Mouse (Mus musculus) G1E (cell line): ENCODE results near the gene Vmn1r70. TPM values are rescaled to one million over a fixed set of nuclear protein-coding genes. Genes with fewer than 3 reads are reported as not detected.

ENCODE experiments used
- ATAC-seq: 2 replicates; pipeline ENCODE4 v1.8.0; 2016; ENCODE audit warnings: mild to moderate bottlenecking; ENCODE audit not compliant: insufficient number of reproducible peaks, poor library complexity, low FRiP score, severe bottlenecking; ENCODE audit errors: extremely low read depth
- DNase-seq: peaks from one replicate; pipeline ENCODE4 v3.0.0; 2012; ENCODE audit warnings: low spot score
- H3K27me3 ChIP-seq: 2 replicates; pipeline ENCODE4 v1.6.1; 2012; ENCODE audit warnings: mild to moderate bottlenecking, low read length, inconsistent platforms; ENCODE audit not compliant: insufficient read depth
- H3K36me3 ChIP-seq: replicated peaks from 2 replicates; pipeline ENCODE3; 2012; ENCODE audit warnings: mild to moderate bottlenecking, inconsistent platforms
- H3K4me1 ChIP-seq: 2 replicates; pipeline ENCODE4 v1.6.1; 2012; ENCODE audit warnings: low read depth, low read length, inconsistent platforms, mixed read lengths; ENCODE audit not compliant: insufficient read depth
- H3K4me3 ChIP-seq: 2 replicates; pipeline ENCODE4 v1.5.1; 2012; ENCODE audit warnings: low read depth, mild to moderate bottlenecking, inconsistent platforms, low read length, moderate library complexity, mixed read lengths
- H3K9me3 ChIP-seq: replicated peaks from 2 replicates; pipeline ENCODE4 v1.6.1; 2012; ENCODE audit warnings: inconsistent platforms
- CTCF ChIP-seq: IDR thresholded peaks from 2 replicates; pipeline ENCODE4 v1.5.1; 2012; ENCODE audit warnings: low read depth, low read length, inconsistent platforms, mixed read lengths
- GATA1 ChIP-seq: IDR thresholded peaks from 2 replicates; pipeline ENCODE4 v1.6.1; 2012; ENCODE audit warnings: borderline replicate concordance, low read length, inconsistent platforms, mixed read lengths
- GATA2 ChIP-seq: IDR thresholded peaks from 2 replicates; pipeline ENCODE4 v1.6.1; 2012; ENCODE audit warnings: low read depth, low read length, inconsistent platforms, borderline replicate concordance
- POLR2AphosphoS5 ChIP-seq: IDR thresholded peaks from 2 replicates; pipeline ENCODE4 v1.6.1; 2012; ENCODE audit warnings: low read depth, low read length, inconsistent platforms; ENCODE audit not compliant: insufficient replicate concordance
- TAL1 ChIP-seq: conservative IDR thresholded peaks from 2 replicates; pipeline ENCODE4 v1.6.1; 2012; ENCODE audit warnings: low read depth, low read length, inconsistent platforms, mixed read lengths
- polyA plus RNA-seq: library from polyadenylated mRNA; stranded (reverse); fragments of >175 nt; gene quantifications from 2 replicates; pipeline ENCODE4 v1.2.3, GENCODE M21; 2012
- total RNA-seq, 2 experiments: library from RNA; stranded (forward) in 1 of 2; stranded (reverse) in 1 of 2; fragments of 200-1000 nt in 1 of 2; fragments of >200 nt in 1 of 2; fragmentation: Nextera tagmentation in 1 of 2; gene quantifications; 2 replicates each; pipeline ENCODE4 v1.2.3; 2014 to 2017

The Vmn1r70 gene
- not detected in 2 replicates for total RNA-seq (2014; fragmentation: Nextera tagmentation)
- 0.27 TPM in 1 of 2 replicates, not detected in the other for total RNA-seq (2017)
- polyA plus RNA-seq = not detected in 2 replicates

DNA sequence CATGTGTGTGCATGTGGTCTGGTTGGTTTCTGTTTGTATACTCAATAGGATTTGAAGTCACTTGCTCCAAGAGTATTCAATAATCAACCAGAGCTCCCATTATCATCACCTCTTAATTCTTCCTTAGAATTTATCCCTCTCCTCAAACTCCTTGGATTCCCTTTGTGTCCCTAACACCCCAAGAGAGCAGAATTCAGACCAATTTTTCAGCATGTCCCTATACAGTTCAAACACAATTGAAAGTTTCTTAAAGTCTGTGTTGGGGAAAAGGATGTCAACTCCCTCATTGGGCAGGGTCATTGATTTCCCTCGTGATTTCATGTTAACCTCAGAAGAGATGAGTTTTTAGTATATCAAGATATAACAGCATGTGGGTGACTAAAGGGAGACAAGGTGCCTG, at the start of gene Vmn1r70:
Gene Vmn1r70, plus strand, starts transcription at position 301 of the 400 bp plus-strand sequence.
- Histone ChIP-seq H3K4me1 (no peaks in the 10 kb centered on the region), H3K27me3 (no peaks in the 10 kb centered on the region), H3K4me3 (no peak within 1 kb of the TSS), H3K9me3 (no peaks in the 10 kb centered on the region), H3K36me3 (no peaks in the 10 kb centered on the region)
- ATAC-seq (no peak), DNase-seq (no peak)
- TF ChIP-seq GATA2 (no peak), GATA1 (no peak), TAL1 (no peak), CTCF (no peak), POLR2AphosphoS5 (no peak)

DNA sequence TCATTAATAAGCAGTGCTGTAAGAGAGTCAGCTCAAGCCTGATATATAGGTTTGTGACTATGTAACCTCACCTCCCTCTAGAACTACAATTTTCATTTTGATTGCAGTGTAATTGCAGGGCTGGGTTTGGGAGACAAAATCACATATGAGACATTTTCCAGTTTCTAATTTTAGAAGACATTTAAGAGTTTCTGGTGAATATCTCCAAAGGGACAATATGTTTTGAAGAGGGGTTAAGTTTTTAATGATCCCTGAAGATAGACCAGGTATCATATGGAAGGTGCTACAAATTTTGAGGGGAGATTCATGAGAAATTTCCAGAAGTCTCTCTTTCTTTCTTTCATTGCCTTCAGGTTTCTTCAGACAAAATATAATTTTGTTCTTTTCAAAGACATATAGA, 17.8 kb upstream of the Vmn1r70 start, which contains the start of gene Vmn1r69:
Gene Vmn1r69, minus strand, starts transcription at position 101 of the 400 bp plus-strand sequence.
- no peaks in the 10 kb centered on the region for H3K36me3 ChIP-seq
- no peak for ATAC-seq
- no peak within 1 kb of the TSS for H3K4me3 ChIP-seq
- no peak for DNase-seq
- TF ChIP-seq POLR2AphosphoS5 = no peak
- TF ChIP-seq TAL1 = no peak
- TF ChIP-seq GATA2 = no peak
- TF ChIP-seq CTCF = no peak
- no peak for TF ChIP-seq GATA1
- no peaks in the 10 kb centered on the region for H3K27me3 ChIP-seq
- no peaks in the 10 kb centered on the region for H3K9me3 ChIP-seq
- no peaks in the 10 kb centered on the region for H3K4me1 ChIP-seq

Other genes with a start within 250 kb of the Vmn1r70 start
- gene Vmn1r67, start 188.2 kb upstream of the Vmn1r70 start, total RNA-seq (2014; fragmentation: Nextera tagmentation) = not detected in 2 replicates
- gene Vmn1r67, start 188.2 kb upstream of the Vmn1r70 start, total RNA-seq (2017) = 0.05 TPM in 1 of 2 replicates, not detected in the other
- not detected in 2 replicates for gene Vmn1r67, start 188.2 kb upstream of the Vmn1r70 start, polyA plus RNA-seq
- gene Zik1, start 136.1 kb upstream of the Vmn1r70 start, total RNA-seq (2014; fragmentation: Nextera tagmentation) = not detected in 2 replicates
- 0.06 and 0.22 TPM in 2 replicates for gene Zik1, start 136.1 kb upstream of the Vmn1r70 start, total RNA-seq (2017)
- not detected in 2 replicates for gene Zik1, start 136.1 kb upstream of the Vmn1r70 start, polyA plus RNA-seq
- gene Vmn1r68, start 73.0 kb upstream of the Vmn1r70 start, total RNA-seq (2014; fragmentation: Nextera tagmentation) = not detected in 2 replicates
- gene Vmn1r68, start 73.0 kb upstream of the Vmn1r70 start, total RNA-seq (2017) = 0.05 and 0.06 TPM in 2 replicates
- gene Vmn1r68, start 73.0 kb upstream of the Vmn1r70 start, polyA plus RNA-seq = not detected in 2 replicates
- not detected in 2 replicates for gene Vmn1r69, start 17.9 kb upstream of the Vmn1r70 start, total RNA-seq (2014; fragmentation: Nextera tagmentation)
- gene Vmn1r69, start 17.9 kb upstream of the Vmn1r70 start, total RNA-seq (2017) = 0.12 and 0.55 TPM in 2 replicates
- gene Vmn1r69, start 17.9 kb upstream of the Vmn1r70 start, polyA plus RNA-seq = not detected in 2 replicates
- gene Nlrp4b, start 56.3 kb downstream of the Vmn1r70 start, total RNA-seq (2014; fragmentation: Nextera tagmentation) = not detected in 2 replicates
- gene Nlrp4b, start 56.3 kb downstream of the Vmn1r70 start, total RNA-seq (2017) = 0.05 TPM in 1 of 2 replicates, not detected in the other
- gene Nlrp4b, start 56.3 kb downstream of the Vmn1r70 start, polyA plus RNA-seq = not detected in 2 replicates
- not detected in 2 replicates for gene Vmn1r71, start 122.8 kb downstream of the Vmn1r70 start, total RNA-seq (2014; fragmentation: Nextera tagmentation)
- 0.05 and 0.06 TPM in 2 replicates for gene Vmn1r71, start 122.8 kb downstream of the Vmn1r70 start, total RNA-seq (2017)
- gene Vmn1r71, start 122.8 kb downstream of the Vmn1r70 start, polyA plus RNA-seq = not detected in 2 replicates